8 mouse cellular contexts compared by ENCODE assay signal in genomic region chr16:3351508-3352046, GRCm38 (mm10).
DNase-seq lines count a peak whose midpoint lies in the region; ATAC-seq and TF ChIP-seq lines count a peak whose summit lies in the region.
"Not testable (repeated sequence)": the region's sequence is repeated elsewhere in the genome, so short reads cannot be mapped to it uniquely, and the experiment has no call there.

No protein-coding gene starts in this region.

- peak; percentile 0 for DNase-seq in cerebellum, adult 9-10 months
- peak; percentile 80 for DNase-seq in kidney, postnatal 14 days
- DNase-seq in midbrain, postnatal 0 days (ENCODE audit: low spot score) = peak; percentile 0
- not testable (repeated sequence) for DNase-seq in stomach, postnatal 0 days (ENCODE audit: low spot score)

- not testable (repeated sequence) for H3K27ac ChIP-seq in forebrain, embryonic 15.5 days (replicated peaks); liver, embryonic 15.5 days (replicated peaks); midbrain, postnatal 0 days (ENCODE audit: low read depth, low read length); stomach, postnatal 0 days (replicated peaks)

- TF ChIP-seq EP300 in stomach, postnatal 0 days (optimal IDR thresholded peaks at IDR 0.05) = not testable (repeated sequence)

- not testable (repeated sequence) for H3K9ac ChIP-seq in forebrain, embryonic 15.5 days (replicated peaks); liver, embryonic 15.5 days; midbrain, postnatal 0 days (replicated peaks; ENCODE audit: low read length, poor library complexity, severe bottlenecking); stomach, postnatal 0 days (ENCODE audit: low read length)

- ATAC-seq in CD4-positive, CD25-positive, alpha-beta regulatory T cell, adult 4 months = peak; percentile 63
- 0 out of 2 replicates have a peak, but pooled peaks have one; percentile 74 for ATAC-seq in forebrain, embryonic 15.5 days (replicated peaks)
- ATAC-seq in hematopoietic stem cell, adult 5-6 weeks (replicated peaks in 1 of 2; ENCODE audit: insufficient read depth in 1 of 2, low FRiP score in 2 of 2, low TSS enrichment in 1 of 2, low read depth in 1 of 2, poor library complexity in 2 of 2, severe bottlenecking in 2 of 2) = peak; percentile 41 to 54; a peak in 2 of 4 replicates
- ATAC-seq in liver, embryonic 15.5 days (ENCODE audit: insufficient read depth) = peak; percentile 70; the same call in 1 of the 2 replicates
- peak; percentile 83 for ATAC-seq in midbrain, postnatal 0 days (ENCODE audit: low FRiP score)
- peak; percentile 85; the same call in 1 of the 2 replicates for ATAC-seq in stomach, postnatal 0 days (ENCODE audit: low FRiP score, low TSS enrichment)

- H3K4me3 ChIP-seq in forebrain, embryonic 15.5 days; liver, embryonic 15.5 days (replicated peaks); midbrain, postnatal 0 days (ENCODE audit: low read depth, low read length); stomach, postnatal 0 days (ENCODE audit: low read depth, low read length): not testable (repeated sequence)

- H3K4me2 ChIP-seq in forebrain, embryonic 15.5 days (replicated peaks); liver, embryonic 15.5 days; midbrain, postnatal 0 days (ENCODE audit: low read depth, low read length, poor library complexity, severe bottlenecking); stomach, postnatal 0 days (replicated peaks; ENCODE audit: low read depth): not testable (repeated sequence)

- TF ChIP-seq CTCF in midbrain, postnatal 0 days (IDR thresholded peaks at IDR 0.05); stomach, postnatal 0 days (IDR thresholded peaks at IDR 0.05; ENCODE audit: low read depth): not testable (repeated sequence)

- H3K36me3 ChIP-seq in forebrain, embryonic 15.5 days; liver, embryonic 15.5 days (replicated peaks); midbrain, postnatal 0 days (ENCODE audit: insufficient read depth, low read length); stomach, postnatal 0 days (ENCODE audit: control insufficient read depth, insufficient read depth, low read length): not testable (repeated sequence)

- H3K9me3 ChIP-seq in forebrain, embryonic 15.5 days; liver, embryonic 15.5 days (replicated peaks); midbrain, postnatal 0 days (ENCODE audit: low read length); stomach, postnatal 0 days (ENCODE audit: control insufficient read depth, low read length): not testable (repeated sequence)

- H3K27me3 ChIP-seq in forebrain, embryonic 15.5 days; liver, embryonic 15.5 days; midbrain, postnatal 0 days (ENCODE audit: insufficient read depth, low read length); stomach, postnatal 0 days (ENCODE audit: control insufficient read depth, insufficient read depth, low read length): not testable (repeated sequence)

- not testable (repeated sequence) for H3K4me1 ChIP-seq in forebrain, embryonic 15.5 days; liver, embryonic 15.5 days (replicated peaks); midbrain, postnatal 0 days (ENCODE audit: insufficient read depth, low read length); stomach, postnatal 0 days (replicated peaks; ENCODE audit: control insufficient read depth, insufficient read depth)

- 79% methylated on average over 3 of the region's 3 CpGs for WGBS in forebrain, embryonic 15.5 days
- 48% methylated on average over 3 of the region's 3 CpGs for WGBS in liver, embryonic 15.5 days (ENCODE audit: insufficient replicate concordance)
- 83% methylated on average over 3 of the region's 3 CpGs for WGBS in midbrain, postnatal 0 days
- WGBS in stomach, postnatal 0 days = 72% methylated on average over 3 of the region's 3 CpGs
